Mouse (Mus musculus) activated CD4-positive, CD25-positive, alpha-beta regulatory T cell, adult 4 months (primary cell): ENCODE measurements around the gene Ap1m2. TPM values are rescaled to one million over a fixed set of nuclear protein-coding genes. Genes with fewer than 3 reads are reported as not detected.

ENCODE experiments used
- ATAC-seq: one replicate; pipeline ENCODE4 v1.8.0; 2017
- polyA plus RNA-seq, 2 experiments: library from polyadenylated mRNA; unstranded; fragments of 100-300 nt; shearing (Covaris generic); gene quantifications; one replicate each; pipeline ENCODE4 v1.2.1; 2017

The Ap1m2 gene
- polyA plus RNA-seq = 1 to 10 TPM in 1 of 2 experiments, under 1 TPM in 1; 0.84 to 1.5 TPM

- ATAC-seq = no peak
These were observed at the start of gene Ap1m2 for GRCm38 (mm10) chr9:21312134-21312533. Ap1m2 (minus strand) TSS chr9:21312337.

DNA sequence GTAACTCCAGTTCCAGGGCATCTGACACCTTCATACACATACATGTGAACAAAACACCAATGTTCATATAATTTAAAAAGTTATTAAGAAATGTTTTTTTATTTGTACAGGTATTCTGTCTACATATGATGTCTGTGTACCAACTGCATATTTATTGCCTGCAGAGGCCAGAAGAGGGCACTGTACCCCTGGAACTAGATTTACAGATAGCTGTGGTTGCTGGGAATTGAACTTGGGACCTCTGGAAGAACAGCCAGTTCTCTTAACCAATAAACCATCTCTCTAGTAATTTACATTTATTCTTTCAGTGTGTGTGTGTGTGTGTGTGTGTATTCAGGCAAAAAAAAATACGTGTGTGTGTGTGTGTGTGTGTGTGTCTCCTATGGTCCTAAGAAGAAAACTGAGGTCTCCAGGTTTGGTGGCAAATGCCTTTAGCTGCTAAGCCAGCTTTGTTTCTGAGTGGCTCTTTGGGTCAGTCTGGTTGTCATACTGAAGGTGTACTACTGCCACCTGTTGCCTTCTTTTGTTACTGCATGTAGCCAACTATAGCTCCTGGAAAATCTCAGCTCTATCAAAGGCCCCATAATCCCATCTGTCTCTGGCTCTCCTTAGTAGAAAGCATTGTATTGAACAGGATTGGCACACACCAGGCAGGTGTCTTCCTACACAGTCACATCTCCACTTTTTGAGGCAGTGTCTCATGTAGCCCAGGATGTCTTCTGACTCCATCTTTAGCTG, 45.0 kb upstream of the Ap1m2 start:
- ATAC-seq = peak; percentile 61

- no peak for ATAC-seq
These were observed 42.7 kb upstream of the Ap1m2 start for GRCm38 (mm10) chr9:21354796-21355195.

DNA sequence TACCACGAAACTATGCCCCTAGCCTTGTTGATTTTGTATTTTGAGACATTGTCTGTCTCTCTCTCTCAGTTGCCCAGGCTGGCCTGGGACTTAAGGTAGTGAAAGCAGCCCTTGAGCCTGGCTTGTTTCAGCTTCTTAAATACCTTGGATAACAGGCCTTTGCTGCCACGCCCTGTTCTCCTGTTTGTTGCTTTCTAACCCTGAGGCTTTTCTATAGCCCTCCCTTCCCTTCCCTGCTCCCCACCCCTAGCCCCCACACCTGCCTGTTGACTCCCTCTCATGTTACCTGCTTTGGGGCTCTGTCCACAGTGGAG, 41.2 kb upstream of the Ap1m2 start:
- no peak for ATAC-seq

GRCm38 (mm10) chr9:21352463-21353372, 40.6 kb upstream of the Ap1m2 start:
- ATAC-seq = no peak

DNA sequence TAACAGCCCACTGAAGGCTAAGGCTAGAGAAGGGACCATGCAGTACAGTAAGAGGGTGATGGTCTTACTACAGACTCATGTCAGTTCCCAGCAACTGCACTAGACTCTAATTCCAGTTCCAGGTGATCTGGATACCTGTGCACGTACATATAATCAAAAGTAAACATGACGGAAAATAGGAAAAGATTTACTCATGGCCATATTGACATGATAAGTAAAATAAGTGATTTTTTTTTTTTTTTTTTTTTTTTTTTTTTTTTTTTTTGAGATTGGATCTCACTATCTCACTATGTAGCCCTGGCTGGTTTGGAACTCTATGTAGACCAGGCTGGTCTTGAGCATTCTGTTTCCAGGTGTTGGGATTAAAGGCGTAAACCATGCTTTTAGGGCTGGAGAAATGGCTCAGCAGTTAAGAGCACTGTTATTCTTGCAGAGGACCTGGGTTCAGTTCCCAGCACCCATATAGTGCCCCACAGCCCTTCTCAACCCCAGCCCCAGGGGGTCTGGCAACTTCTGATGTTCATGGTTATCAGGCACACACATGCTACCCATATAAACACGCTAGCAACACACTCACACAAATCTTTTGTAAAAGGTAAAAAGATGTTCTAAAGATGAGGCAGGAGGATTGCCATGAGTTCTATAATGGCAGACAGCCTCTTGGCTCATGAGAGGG, 39.7 kb upstream of the Ap1m2 start:
- no peak for ATAC-seq

GRCm38 (mm10) chr9:21351178-21351577, 39.0 kb upstream of the Ap1m2 start:
- no peak for ATAC-seq

DNA sequence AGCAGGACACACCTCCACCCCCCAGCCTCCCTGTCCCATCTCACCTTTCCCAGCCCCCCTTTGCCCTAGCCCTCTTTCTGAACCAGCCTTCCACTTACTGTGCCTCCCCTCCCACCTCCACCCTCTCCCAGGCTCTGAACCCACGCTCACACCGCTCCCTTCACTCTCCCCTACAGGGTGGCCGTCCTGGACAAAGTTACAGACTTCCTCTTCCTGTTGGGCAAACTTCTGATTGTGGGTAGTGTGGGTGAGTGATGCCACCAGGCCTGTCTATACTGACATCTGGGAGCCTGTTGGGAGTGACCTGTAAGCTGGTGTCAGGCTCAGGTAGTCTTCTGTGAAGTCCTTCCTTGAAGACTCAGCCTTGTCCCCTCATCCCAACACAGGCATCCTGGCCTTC, 36.0 kb upstream of the Ap1m2 start:
- no peak for ATAC-seq

- ATAC-seq = no peak
These were observed 34.7 kb upstream of the Ap1m2 start for GRCm38 (mm10) chr9:21346627-21347365.

- no peak for ATAC-seq
These were observed 28.3 kb upstream of the Ap1m2 start for GRCm38 (mm10) chr9:21340411-21340810.

- no peak for ATAC-seq
These were observed 25.5 kb upstream of the Ap1m2 start for GRCm38 (mm10) chr9:21337652-21338051.

DNA sequence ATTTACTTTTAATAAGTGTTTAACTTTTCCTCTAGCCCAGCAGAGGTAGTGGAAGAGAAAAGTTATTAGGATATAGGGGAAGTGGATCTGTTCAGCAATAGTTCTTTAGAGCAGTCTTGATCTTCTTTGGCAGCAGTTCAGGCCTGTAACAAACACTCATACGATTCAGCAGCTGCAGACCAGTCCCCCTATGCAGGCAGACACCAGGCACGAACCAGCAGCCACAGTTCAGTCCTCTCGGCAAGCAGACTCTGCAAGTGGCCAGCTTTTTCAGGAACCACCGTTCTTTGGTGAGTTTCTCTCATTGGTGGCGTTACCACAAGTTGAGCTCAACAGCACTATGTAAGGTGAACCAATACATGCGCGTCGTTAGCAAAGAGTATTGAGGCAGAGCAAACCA, 24.4 kb upstream of the Ap1m2 start:
- no peak for ATAC-seq

DNA sequence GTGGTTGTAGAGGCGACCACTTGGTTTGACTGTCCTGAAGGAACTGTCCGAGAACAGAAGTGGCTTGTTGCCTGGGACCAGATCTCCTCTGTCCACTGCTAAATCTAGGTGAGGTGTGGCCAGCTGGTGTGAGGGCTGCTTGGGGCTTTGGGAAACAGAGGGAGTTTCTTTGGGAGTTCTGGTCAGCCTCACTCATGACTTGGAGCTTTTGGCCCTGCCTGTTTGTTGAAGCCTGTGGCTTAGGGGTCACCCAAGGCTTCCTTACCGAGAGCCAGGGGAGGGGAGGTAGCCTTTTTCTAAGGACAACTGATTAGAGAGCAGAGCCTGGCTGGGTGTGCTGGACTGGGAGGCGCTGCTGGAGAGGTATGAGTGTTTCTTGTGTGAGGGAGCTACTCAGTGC, 23.3 kb upstream of the Ap1m2 start:
- no peak for ATAC-seq

DNA sequence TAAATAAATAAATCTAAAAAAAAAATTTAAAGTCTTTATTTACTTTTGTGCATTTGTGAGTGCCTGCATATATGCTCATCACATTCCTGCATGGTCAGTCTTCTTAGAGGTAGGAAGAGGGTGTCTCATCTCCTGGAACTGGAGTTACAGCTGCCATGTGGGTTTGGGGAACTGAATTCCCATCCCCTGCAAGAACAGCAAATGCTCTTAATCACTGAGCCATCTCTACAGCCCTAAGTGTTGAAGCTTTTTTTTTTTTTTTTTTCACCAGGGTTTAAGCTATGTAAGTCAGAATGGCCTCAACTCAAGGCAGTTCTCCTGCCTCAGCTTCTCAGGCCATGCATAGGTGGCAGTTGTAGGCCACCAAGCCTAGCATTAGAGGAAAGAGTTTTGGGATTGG, 22.6 kb upstream of the Ap1m2 start:
- no peak for ATAC-seq

- no peak for ATAC-seq
These were observed 21.4 kb upstream of the Ap1m2 start for GRCm38 (mm10) chr9:21333523-21333922.

GRCm38 (mm10) chr9:21332161-21333061, 20.3 kb upstream of the Ap1m2 start:
- no peak for ATAC-seq

DNA sequence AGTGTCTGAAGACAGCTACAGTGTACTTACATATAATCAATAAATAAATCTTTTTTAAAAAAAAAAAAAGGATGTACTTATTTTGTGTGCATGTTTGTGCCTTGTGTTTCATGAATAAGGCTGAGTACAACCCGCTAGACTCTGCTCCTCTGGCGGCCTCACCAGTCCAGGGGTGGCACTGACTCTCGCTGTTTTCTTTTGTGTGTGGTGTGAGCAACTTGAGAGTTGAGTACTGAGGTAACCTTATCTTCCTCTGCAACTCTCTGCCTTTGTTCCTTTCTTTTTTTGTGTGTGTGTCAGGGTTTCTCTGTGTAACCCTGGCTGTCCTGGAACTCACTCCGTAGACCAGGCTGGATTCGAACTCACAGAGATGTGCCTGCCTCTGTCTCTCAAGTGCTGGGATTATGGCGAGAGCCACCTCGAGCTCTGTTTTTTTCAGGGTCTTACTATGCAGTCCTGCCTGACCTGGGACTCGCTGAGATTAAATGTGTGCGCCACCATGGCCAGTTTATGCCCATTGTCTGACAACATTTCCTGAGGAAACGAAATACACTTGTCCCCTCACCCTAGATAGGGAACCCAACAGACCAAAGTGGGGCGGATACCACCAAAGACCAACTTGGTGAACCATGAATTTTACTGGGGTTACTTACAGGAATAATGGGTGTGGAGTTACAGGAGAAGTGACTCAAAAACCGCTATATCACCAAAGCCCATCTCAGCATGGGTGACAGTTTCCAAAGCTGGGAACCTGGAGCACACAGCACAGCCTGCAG, 19.4 kb upstream of the Ap1m2 start:
- ATAC-seq = no peak

DNA sequence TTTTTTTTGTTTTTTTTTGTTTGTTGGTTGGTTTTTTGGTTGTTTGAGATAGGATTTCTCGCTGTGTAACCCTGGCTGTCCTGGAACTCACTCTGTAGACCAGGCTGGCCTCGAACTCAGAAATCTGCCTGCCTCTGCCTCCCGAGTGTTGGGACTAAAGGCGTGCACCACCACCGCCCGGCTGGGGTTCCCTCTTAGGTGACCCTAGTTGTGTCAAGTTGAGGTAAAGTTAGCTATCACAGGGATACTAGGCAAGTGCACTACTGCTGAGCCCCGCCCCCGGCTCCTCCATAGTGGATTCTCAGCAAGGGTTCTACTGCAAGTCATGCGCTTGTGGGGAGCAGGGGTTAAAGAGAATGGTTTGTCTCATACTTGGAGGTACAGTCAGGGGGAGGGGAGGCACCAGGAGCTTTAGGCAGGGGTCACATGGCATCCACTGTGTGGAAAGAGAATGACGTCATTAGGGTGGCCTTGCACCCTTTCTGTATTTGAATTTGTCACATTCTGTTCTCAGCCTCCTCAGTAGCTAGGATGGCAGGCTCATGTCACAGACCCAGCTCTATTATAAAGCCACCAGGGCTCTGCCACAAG, 17.7 kb upstream of the Ap1m2 start:
- peak; percentile 21 for ATAC-seq

DNA sequence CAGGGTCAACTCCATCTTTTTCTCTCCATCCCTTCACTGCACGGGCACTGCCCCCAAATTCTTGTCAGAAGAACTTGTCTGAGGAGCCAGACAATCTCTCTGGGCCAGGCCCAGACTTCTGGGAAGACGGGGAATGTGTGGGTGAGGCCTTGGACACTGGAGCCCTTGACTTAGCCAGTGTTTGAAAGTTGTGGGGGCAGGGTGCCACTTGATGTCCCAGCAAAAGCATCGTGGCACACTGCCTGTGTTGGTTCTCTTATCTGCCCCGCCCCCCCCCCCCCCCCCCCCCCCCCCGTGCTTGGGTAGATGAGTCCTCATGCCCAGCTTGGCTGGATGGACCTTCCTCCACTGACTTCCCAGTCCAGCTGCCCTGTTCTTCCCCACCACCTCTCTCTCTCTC, 16.9 kb upstream of the Ap1m2 start:
- ATAC-seq = no peak

GRCm38 (mm10) chr9:21328041-21328440, 15.9 kb upstream of the Ap1m2 start:
- ATAC-seq = peak; percentile 81
